Mouse (Mus musculus) urinary bladder, postnatal 36 days (tissue): ENCODE measurements around the gene Wdtc1.

Experiments
- DNase-seq, 2 experiments: peaks; one replicate each; pipeline ENCODE4 v3.0.0; 2022; ENCODE audit warnings: low spot score in 2 of 2, mixed read lengths in 1 of 2

Gene Wdtc1

GRCm38 (mm10) chr4:133353367-133354365 is at the start of gene Wdtc1:
Gene Wdtc1, minus strand, starts transcription at chr4:133353481.
- DNase-seq: peak; percentile 62 to 64

DNA sequence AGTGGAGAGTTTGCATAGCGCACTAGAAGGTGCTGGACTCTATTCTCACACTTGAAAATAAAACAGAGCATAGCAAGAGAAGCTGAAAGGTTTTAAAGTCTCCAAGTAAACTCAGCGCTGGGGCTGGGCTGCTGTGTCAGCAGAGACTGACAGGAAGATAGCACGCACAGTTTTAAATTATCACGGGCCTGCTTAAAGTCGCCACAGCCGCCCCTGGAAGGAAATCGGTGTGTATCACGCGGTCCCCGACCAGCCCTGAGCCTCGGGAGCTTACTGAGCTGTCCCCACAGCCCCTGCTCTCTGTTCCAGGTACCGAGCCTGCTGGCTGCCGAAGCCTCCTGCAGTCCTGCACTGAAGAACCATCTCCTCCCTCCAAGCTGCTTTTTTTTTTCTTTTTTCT is 48.7 kb upstream of the Wdtc1 start:
- DNase-seq: no peak

DNA sequence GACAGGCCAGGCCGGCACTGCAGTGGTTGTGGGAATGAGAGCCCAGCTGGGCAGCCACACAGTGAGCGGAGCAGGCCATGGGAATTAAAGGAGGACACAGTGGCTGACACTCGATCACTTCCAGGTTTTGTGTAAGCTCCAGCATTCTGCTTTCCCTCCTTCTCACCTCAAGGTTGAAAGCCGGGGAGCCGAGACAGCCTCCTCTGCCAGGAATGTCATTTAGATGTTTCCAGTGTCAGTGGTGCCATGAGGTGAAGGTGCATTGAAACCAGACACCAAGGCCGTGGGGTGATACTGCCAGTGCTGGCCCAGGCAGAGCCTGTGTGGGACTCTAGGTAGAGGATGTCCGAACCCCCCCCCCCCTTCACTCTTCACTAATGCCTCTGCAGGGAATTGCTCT is 46.8 kb upstream of the Wdtc1 start:
- no peak for DNase-seq

- no peak for DNase-seq
Observed at GRCm38 (mm10) chr4:133399509-133399908, 46.2 kb upstream of the Wdtc1 start.

DNA sequence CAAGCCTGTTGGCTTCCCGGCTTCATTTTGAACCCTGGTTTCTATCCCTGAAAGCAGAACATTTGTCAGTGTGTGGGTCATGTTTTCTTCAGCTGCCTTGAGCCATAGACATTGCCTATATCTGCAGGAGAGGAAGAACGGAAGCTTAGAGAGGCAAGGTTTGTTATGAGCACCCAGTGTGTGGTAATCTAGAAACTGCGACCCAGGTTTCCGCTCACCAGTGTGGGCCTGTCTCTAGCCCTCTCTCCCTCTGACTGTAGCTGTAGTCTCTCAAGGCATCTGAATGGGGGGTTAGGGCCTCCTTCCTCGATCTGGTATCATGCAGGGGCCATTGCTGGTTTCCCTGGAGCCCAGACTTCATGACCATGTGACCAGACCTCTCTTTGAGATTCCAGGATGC is 45.3 kb upstream of the Wdtc1 start:
- DNase-seq: no peak

DNA sequence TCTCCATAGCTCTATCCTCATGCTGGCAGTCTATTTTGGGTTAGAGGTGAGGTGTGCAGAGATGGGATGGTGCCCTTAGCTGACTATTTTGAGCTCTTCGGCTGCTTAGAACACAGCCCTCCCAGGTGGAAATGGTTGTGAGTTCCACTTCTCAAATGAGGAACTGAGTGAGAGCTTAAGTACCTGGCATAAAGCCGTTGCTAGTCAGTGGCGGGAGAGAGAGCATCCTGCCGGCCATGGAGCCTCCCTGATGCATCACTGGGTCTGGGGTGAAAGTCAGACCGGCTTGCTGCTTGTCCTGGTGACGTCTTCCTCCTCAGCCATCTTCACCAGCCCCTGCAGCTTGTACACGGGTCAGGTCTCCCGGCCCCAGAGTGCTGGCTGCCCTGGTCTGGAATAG is 44.7 kb upstream of the Wdtc1 start:
- no peak for DNase-seq

- no peak for DNase-seq
Observed at GRCm38 (mm10) chr4:133397299-133397698, 44.0 kb upstream of the Wdtc1 start.

- no peak for DNase-seq
Observed at GRCm38 (mm10) chr4:133396079-133396478, 42.8 kb upstream of the Wdtc1 start.

GRCm38 (mm10) chr4:133394981-133395573 is 41.8 kb upstream of the Wdtc1 start:
- DNase-seq: no peak

GRCm38 (mm10) chr4:133391185-133392040 is 38.1 kb upstream of the Wdtc1 start:
- no peak for DNase-seq

- no peak for DNase-seq
Observed at GRCm38 (mm10) chr4:133390585-133390984, 37.3 kb upstream of the Wdtc1 start.

GRCm38 (mm10) chr4:133390042-133390441 is 36.8 kb upstream of the Wdtc1 start:
- DNase-seq: no peak

DNA sequence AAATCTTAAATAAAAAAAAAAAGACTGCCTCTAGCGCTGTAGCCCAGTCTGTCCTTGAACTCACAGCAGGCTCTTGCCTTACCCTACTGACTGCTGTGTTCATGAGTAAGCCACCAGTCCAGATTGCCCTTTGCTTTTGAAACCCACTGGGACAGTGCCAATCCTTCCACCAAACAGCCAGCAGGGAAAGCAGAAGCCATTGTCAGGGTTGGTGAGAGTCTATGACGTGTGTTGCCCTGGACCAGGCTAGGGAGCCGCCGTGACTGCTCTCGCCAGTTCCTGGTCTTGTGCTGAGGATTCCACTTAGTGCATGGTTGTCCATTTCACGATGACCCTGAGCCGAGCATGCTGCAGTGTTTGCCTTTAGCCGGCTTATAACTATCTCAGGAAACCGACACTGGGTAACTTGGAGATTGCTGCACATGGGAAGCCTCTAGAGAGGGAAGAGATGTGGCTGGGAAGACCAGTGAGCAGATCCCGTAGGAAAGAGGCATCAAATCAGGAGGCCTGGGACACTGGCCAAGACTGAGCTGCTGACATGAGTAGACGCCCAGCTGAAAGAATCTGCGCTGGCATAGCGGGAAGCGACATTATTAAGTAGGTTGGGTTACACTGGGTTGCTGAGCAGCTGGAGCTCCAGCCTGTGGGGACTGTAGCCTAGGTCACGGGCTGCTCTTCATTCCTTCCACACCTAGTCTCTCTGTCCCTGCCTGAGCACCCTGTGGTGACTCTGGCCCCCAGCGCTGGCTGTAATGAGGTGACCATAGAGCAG is 35.7 kb upstream of the Wdtc1 start:
- no peak for DNase-seq

DNA sequence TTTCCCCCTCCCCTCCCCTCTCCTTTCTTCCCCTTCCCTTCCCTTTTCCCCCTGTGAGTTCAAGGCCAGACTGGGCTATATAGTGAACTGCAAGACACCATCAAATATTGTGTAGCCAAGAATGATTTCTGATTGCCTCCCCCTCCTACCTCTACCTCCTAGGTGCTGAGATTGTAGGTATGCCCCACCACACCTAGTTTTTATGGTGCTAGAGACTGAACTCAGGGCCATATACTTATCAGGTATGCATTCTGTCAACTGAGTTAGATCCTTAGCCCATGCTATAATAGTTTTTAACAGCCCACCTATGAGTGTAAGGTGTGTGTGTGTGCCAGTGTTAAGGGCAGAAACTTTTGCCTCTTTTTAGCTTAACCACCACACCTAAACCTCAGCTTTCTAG is 33.8 kb upstream of the Wdtc1 start:
- no peak for DNase-seq

- DNase-seq: no peak
Observed at GRCm38 (mm10) chr4:133386061-133386797, 32.9 kb upstream of the Wdtc1 start.

GRCm38 (mm10) chr4:133381141-133381540 is 27.9 kb upstream of the Wdtc1 start:
- DNase-seq: no peak

DNA sequence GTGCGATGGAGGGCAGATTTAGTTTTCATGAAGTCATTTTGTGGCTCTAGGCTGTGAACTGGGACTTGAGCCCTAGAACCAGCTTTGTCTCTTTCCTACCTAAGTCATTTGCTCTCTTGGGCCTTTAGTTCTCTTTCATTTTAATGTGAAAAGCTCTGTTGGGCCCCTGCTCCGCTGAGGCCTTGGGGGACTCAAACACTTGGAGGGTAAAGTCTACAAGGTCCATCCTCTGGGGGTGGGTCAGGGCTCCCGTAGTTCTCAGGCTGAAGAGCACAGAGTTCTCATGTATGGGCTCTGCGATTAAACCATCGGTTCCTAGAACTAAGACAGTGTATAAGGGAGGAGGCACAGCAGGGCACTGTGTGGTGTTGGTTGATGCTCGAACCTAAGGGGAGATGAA is 27.3 kb upstream of the Wdtc1 start:
- no peak for DNase-seq

- no peak for DNase-seq
Observed at GRCm38 (mm10) chr4:133379861-133380260, 26.6 kb upstream of the Wdtc1 start.

DNA sequence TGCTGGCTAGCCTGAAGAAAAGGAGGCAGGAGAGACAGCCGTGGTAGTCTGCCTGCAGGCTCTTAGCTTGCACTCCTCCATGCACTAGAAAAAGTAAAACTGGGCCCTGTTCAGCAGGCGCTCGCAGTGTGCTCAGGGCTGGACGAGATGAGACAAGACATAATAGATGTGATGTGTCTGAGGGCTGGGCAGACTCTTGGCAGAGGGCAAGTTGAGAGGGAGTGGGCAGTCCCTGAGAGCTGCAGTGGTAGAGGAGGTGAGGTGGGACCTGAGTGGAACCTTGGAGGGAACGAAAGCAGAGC is 25.7 kb upstream of the Wdtc1 start:
- no peak for DNase-seq

- DNase-seq: no peak
Observed at GRCm38 (mm10) chr4:133378236-133379045, 25.2 kb upstream of the Wdtc1 start.
